Mouse (Mus musculus) MEL (cell line): ENCODE measurements around the gene Trim40.

Experiments used
- CTCF ChIP-seq, 3 experiments: IDR thresholded peaks in 2 of 3; conservative IDR thresholded peaks in 1 of 3; 2 replicates each; pipeline ENCODE4 v1.5.1; 2011 to 2012; ENCODE audit warnings: low read length in 3 of 3, low read depth in 2 of 3, mild to moderate bottlenecking in 2 of 3, improper control_type of control experiment in 1 of 3, inconsistent platforms in 1 of 3, mixed read lengths in 1 of 3, moderate library complexity in 1 of 3; ENCODE audit not compliant: control insufficient read depth in 1 of 3, insufficient read depth in 1 of 3, poor library complexity in 1 of 3, severe bottlenecking in 1 of 3
- ELF1 ChIP-seq: IDR thresholded peaks from 2 replicates; pipeline ENCODE4 v1.6.1; 2014; ENCODE audit warnings: low read depth, mild to moderate bottlenecking, inconsistent platforms, low read length, improper control_type of control experiment, moderate library complexity
- ETS1 ChIP-seq: IDR thresholded peaks from 2 replicates; pipeline ENCODE4 v1.6.1; 2012; ENCODE audit warnings: low read depth, mild to moderate bottlenecking, inconsistent platforms, low read length, improper control_type of control experiment, moderate library complexity
- MAX ChIP-seq: IDR thresholded peaks from 2 replicates; pipeline ENCODE4 v1.6.1; 2011; ENCODE audit warnings: low read length, improper control_type of control experiment
- MYB ChIP-seq: IDR thresholded peaks from 2 replicates; pipeline ENCODE4 v1.6.1; 2011; ENCODE audit warnings: mild to moderate bottlenecking, low read depth, low read length, improper control_type of control experiment

DNA sequence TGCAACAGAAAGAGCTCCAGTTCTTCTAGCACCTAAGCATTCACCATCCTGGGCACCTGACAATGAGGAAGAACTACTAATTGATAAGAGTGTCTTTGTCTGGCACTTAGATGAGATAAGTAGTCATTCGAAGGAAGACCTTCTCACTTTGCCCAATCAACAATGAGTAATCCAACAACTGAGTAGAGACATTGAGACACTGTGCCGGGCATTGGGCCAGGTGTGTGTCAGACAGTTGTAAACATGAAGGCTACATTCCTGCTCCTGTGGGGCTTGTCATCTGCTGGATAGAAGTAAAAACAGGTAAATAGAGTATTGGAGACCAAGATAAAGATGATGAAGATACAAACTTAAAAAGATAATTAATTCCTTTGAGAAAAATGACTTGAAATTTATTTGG, 48.1 kb upstream of the Trim40 start:
- TF ChIP-seq MYB: no peak
- TF ChIP-seq CTCF (IDR thresholded peaks at IDR 0.05 in 2 of 3, conservative IDR thresholded peaks at IDR 0.05 in 1 of 3; ENCODE audit: control insufficient read depth in 1 of 3, insufficient read depth in 1 of 3, low read depth in 2 of 3, low read length in 3 of 3, poor library complexity in 1 of 3, severe bottlenecking in 1 of 3): no peak
- no peak for TF ChIP-seq MAX
- no peak for TF ChIP-seq ELF1
- TF ChIP-seq ETS1: no peak
